Mouse (Mus musculus) MEL (cell line): ENCODE measurements around the gene Frmd4b.

ENCODE experiments used
- BHLHE40 ChIP-seq: IDR thresholded peaks from 2 replicates; pipeline ENCODE4 v1.6.1; 2012; ENCODE audit warnings: low read depth, mild to moderate bottlenecking, inconsistent platforms, low read length, improper control_type of control experiment, borderline replicate concordance
- CHD1 ChIP-seq: IDR thresholded peaks from 2 replicates; pipeline ENCODE4 v1.6.1; 2012; ENCODE audit warnings: low read depth, mild to moderate bottlenecking, inconsistent platforms, low read length, improper control_type of control experiment
- CTCF ChIP-seq, 3 experiments: IDR thresholded peaks in 2 of 3; conservative IDR thresholded peaks in 1 of 3; 2 replicates each; pipeline ENCODE4 v1.5.1; 2011 to 2012; ENCODE audit warnings: low read length in 3 of 3, low read depth in 2 of 3, mild to moderate bottlenecking in 2 of 3, improper control_type of control experiment in 1 of 3, inconsistent platforms in 1 of 3, mixed read lengths in 1 of 3, moderate library complexity in 1 of 3; ENCODE audit not compliant: control insufficient read depth in 1 of 3, insufficient read depth in 1 of 3, poor library complexity in 1 of 3, severe bottlenecking in 1 of 3
- MYC ChIP-seq: IDR thresholded peaks from 2 replicates; pipeline ENCODE4 v1.6.1; 2011; ENCODE audit warnings: low read depth, mild to moderate bottlenecking, low read length, improper control_type of control experiment, moderate library complexity
- NELFE ChIP-seq: IDR thresholded peaks from 2 replicates; pipeline ENCODE4 v1.6.1; 2011; ENCODE audit warnings: low read depth, low read length, improper control_type of control experiment
- POLR2A ChIP-seq, 2 experiments: IDR thresholded peaks; 2 replicates each; pipeline ENCODE4 v1.6.1; 2011 to 2012; ENCODE audit warnings: low read length in 2 of 2, mild to moderate bottlenecking in 2 of 2, control low read depth in 1 of 2, improper control_type of control experiment in 1 of 2, low read depth in 1 of 2, moderate library complexity in 1 of 2; ENCODE audit not compliant: control insufficient read depth in 1 of 2, insufficient read depth in 1 of 2, poor library complexity in 1 of 2
- POLR2AphosphoS2 ChIP-seq: IDR thresholded peaks from 2 replicates; pipeline ENCODE4 v1.6.1; 2011; ENCODE audit warnings: low read length, improper control_type of control experiment
- TCF12 ChIP-seq: IDR thresholded peaks from 2 replicates; pipeline ENCODE4 v1.6.1; 2014; ENCODE audit warnings: low read depth, mild to moderate bottlenecking, inconsistent platforms, low read length, improper control_type of control experiment, moderate library complexity
- ZNF384 ChIP-seq: IDR thresholded peaks from 2 replicates; pipeline ENCODE4 v1.6.1; 2012; ENCODE audit warnings: low read depth, mild to moderate bottlenecking, inconsistent platforms, low read length, improper control_type of control experiment

DNA sequence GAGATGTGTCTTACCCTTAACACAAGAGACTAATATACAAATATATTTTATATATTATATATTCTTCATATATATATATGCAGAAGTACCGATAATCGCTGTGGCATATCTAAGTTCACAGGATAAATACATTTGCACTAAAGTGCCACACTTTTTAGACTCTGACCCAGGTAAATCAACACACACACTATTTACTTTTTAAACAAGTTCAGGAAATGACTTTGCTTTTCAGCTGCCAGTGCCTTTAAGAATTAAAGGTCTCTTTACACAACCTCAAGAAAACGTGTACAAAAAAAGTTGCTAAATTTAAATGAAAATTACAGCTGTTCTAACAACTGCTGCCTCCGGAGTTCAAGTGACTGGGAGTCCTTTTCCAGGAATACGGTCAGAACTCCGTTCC, 264.0 kb downstream of the Frmd4b start:
- TF ChIP-seq NELFE: no peak
- no peak for TF ChIP-seq CHD1
- TF ChIP-seq TCF12: no peak
- no peak for TF ChIP-seq POLR2A (IDR thresholded peaks at IDR 0.05; ENCODE audit: control insufficient read depth in 1 of 2, insufficient read depth in 1 of 2, low read depth in 1 of 2, low read length in 2 of 2, poor library complexity in 1 of 2)
- TF ChIP-seq MYC: no peak
- no peak for TF ChIP-seq BHLHE40
- no peak for TF ChIP-seq ZNF384
- no peak for TF ChIP-seq CTCF (IDR thresholded peaks at IDR 0.05 in 2 of 3, conservative IDR thresholded peaks at IDR 0.05 in 1 of 3; ENCODE audit: control insufficient read depth in 1 of 3, insufficient read depth in 1 of 3, low read depth in 2 of 3, low read length in 3 of 3, poor library complexity in 1 of 3, severe bottlenecking in 1 of 3)
- no peak for TF ChIP-seq POLR2AphosphoS2
